Mouse (Mus musculus): ENCODE measurements around the gene Mgmt.

GRCm38 (mm10) chr7:136871535-136871934 is 22.9 kb upstream of the Mgmt start:
- TF ChIP-seq GATA1 (IDR thresholded peaks at IDR 0.05; ENCODE audit: borderline replicate concordance, low read length) (no peak), FLI1 (IDR thresholded peaks at IDR 0.05; ENCODE audit: low read length) (no peak)
